Mouse (Mus musculus) limb, embryonic 14.5 days (tissue): ENCODE measurements around the gene Hibch. TPM values are rescaled to one million over a fixed set of nuclear protein-coding genes. Genes with fewer than 3 reads are reported as not detected.
"Not testable (repeated sequence)": the region's sequence is repeated elsewhere in the genome, so short reads cannot be mapped to it uniquely, and the experiment has no call there.

Experiments used
- ATAC-seq: fragments of 200-750 bp; cut with Nextera tagmentation; 2 replicates; pipeline ENCODE4 v1.8.0; 2017; ENCODE audit warnings: low read depth, moderate number of reproducible peaks, moderate TSS enrichment; ENCODE audit not compliant: low FRiP score
- DNase-seq: peaks from one replicate; pipeline ENCODE4 v3.0.0-alpha.2; 2015; ENCODE audit warnings: low spot score
- H3K27ac ChIP-seq: fragments of 300-500 bp; sonication (generic); replicated peaks from 2 replicates; pipeline ENCODE4 v1.5.1; 2014; ENCODE audit warnings: low read depth, mild to moderate bottlenecking, low read length, moderate library complexity, mixed read lengths
- H3K27me3 ChIP-seq: fragments of 300-500 bp; sonication (generic); 2 replicates; pipeline ENCODE4 v1.6.1; 2014; ENCODE audit warnings: low read length, mixed read lengths; ENCODE audit not compliant: control insufficient read depth, insufficient read depth
- H3K36me3 ChIP-seq: fragments of 300-500 bp; sonication (generic); 2 replicates; pipeline ENCODE4 v1.6.1; 2014; ENCODE audit warnings: mild to moderate bottlenecking, low read length, moderate library complexity, mixed read lengths; ENCODE audit not compliant: control insufficient read depth, insufficient read depth
- H3K4me1 ChIP-seq: fragments of 300-500 bp; sonication (generic); 2 replicates; pipeline ENCODE4 v1.6.1; 2014; ENCODE audit warnings: antibody characterized with exemption, low read length, mixed read lengths; ENCODE audit not compliant: control insufficient read depth, insufficient read depth
- H3K4me2 ChIP-seq: fragments of 300-500 bp; sonication (generic); replicated peaks from 2 replicates; pipeline ENCODE4 v1.6.1; 2014; ENCODE audit warnings: low read depth, mild to moderate bottlenecking, low read length, moderate library complexity; ENCODE audit not compliant: severe bottlenecking
- H3K4me3 ChIP-seq: fragments of 300-500 bp; sonication (generic); replicated peaks from 2 replicates; pipeline ENCODE4 v1.5.1; 2014; ENCODE audit warnings: low read length
- H3K9ac ChIP-seq: fragments of 300-500 bp; sonication (generic); 2 replicates; pipeline ENCODE4 v1.6.1; 2014; ENCODE audit warnings: mild to moderate bottlenecking, low read depth, low read length, moderate library complexity; ENCODE audit not compliant: severe bottlenecking
- H3K9me3 ChIP-seq: fragments of 300-500 bp; sonication (generic); 2 replicates; pipeline ENCODE4 v1.6.1; 2016; ENCODE audit warnings: low read length; ENCODE audit not compliant: control insufficient read depth
- POLR2A ChIP-seq: fragments of 200-500 bp; IDR thresholded peaks from 2 replicates; pipeline ENCODE4 v1.8.0; 2012; ENCODE audit warnings: inconsistent platforms, mild to moderate bottlenecking, moderate library complexity, borderline replicate concordance; ENCODE audit not compliant: insufficient read depth, insufficient read length; ENCODE audit errors: extremely low read depth
- WGBS: fragments of 180-500 bp; shearing (Covaris S2); extraction: QIAGEN DNeasy Blood & Tissue Kit; methylation state at CpG from one replicate; pipeline ENCODE4 v1.1.7; 2014; 5-methylcytosine and 5-hydroxymethylcytosine counted together
- polyA plus RNA-seq, 2 experiments: library from polyadenylated mRNA; depleted of rRNA in 1 of 2; stranded (reverse) in 1 of 2; unstranded in 1 of 2; fragments of >200 nt; fragmentation: Nextera tagmentation in 1 of 2; extraction: Ambion mirVana in 1 of 2; gene quantifications; 2 replicates each; pipeline versions ENCODE4 v1.2.1 to v1.2.3; 2012 to 2014

Gene Hibch
- polyA plus RNA-seq, 2 experiments: 20.4 to 24.4 TPM

DNA sequence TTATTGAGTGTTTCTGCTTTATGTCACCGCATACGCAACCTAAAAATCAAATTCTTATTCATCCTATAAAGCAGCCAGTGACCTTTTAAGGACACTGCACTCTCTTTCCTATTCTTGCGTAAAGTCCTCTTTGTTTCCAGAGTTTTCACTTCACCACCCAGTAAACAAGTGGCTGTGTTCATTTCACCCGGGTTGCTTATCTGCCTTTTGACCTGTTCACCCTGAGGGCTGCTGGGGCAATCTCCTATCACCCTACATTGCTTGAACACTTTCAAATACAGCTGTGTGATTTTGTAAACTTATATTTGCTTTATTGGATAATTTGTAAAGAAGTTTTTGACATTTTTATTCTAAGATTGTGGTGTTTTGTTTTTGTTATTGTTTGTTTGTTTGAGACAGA is 4.7 kb downstream of the Hibch start:
- Histone ChIP-seq H3K4me3 (no peak overlapping the region), H3K4me1 (peaks cover 5% of the 10 kb centered on the region; the same call in 1 of the 2 replicates), H3K9ac (no peak overlapping the region), H3K4me2 (no peak overlapping the region), H3K9me3 (no peaks in the 10 kb centered on the region), H3K27me3 (no peaks in the 10 kb centered on the region), H3K36me3 (no peaks in the 10 kb centered on the region), H3K27ac (no peak overlapping the region)
- no peak for TF ChIP-seq POLR2A
- ATAC-seq: no peak
- 76% methylated on average over 4 of the region's 4 CpGs for WGBS
- no peak for DNase-seq

DNA sequence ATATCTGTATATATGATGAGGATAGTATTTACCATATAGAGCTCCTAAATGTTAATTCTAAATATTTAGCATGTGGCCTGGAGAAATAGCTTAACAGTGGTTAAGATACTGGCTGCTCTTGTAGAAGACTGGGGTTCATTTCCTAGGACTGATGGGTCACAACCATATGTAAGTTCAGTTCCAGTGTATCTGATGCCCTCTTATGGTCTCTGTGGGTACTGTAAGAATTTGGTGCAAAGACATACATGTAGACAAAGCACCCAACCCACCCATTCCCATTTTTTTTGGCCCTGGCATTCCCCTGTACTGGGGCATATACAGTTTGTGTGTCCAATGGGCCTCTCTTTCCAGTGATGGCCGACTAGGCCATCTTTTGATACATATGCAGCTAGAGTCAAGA is 9.3 kb downstream of the Hibch start:
- not testable (repeated sequence) for ATAC-seq, DNase-seq
- WGBS: no CpG with 5 or more reads among the region's 1 CpGs

DNA sequence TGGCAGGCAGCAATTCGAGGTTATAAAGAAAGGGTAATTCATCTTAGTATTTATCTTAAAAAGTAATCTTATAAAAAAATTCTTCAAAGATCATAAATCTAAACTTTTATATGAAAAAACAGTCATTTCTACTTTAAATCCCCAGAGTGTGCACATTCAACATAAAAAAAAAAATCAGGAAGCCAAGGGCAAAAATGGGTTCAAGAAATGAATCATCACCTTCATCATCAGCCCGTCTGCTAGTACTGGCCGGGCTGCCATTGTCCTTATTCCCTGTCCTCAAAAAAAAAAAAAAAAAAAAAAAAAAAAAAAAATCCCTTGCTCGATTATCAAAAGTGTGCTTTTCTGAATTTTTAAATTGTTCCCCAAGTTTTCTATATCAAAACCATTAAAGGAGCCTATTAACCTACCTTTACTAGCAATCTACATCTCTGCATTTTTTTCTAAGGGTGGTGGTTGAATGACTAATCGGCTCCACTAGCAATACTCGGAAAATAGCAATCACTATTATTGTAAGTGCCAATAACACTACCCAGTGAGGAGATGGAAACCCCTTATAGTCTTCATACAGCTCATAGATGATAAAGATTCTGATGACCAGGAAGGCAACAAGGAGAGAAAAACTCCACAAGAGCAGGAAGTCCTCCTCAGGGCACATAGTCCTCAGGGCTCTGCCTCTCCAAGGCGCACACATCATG is 11.3 kb downstream of the Hibch start:
- no peak for TF ChIP-seq POLR2A
- WGBS: 84% methylated on average over 7 of the region's 7 CpGs
- Histone ChIP-seq H3K4me2 (no peak overlapping the region), H3K9ac (no peak overlapping the region), H3K4me1 (no peaks in the 10 kb centered on the region), H3K4me3 (no peak overlapping the region), H3K36me3 (0 out of 2 replicates have a peak, but pooled peaks cover 5% of the 10 kb centered on the region), H3K27me3 (no peaks in the 10 kb centered on the region), H3K27ac (no peak overlapping the region), H3K9me3 (no peaks in the 10 kb centered on the region)
- ATAC-seq (no peak), DNase-seq (no peak)

More for the DNA sequence above, 9.3 kb downstream of the Hibch start:
- not testable (repeated sequence) for H3K4me1 ChIP-seq, H3K4me3 ChIP-seq, H3K9me3 ChIP-seq, H3K27ac ChIP-seq, H3K9ac ChIP-seq, H3K4me2 ChIP-seq, H3K36me3 ChIP-seq, H3K27me3 ChIP-seq

- DNase-seq: no peak
- 96% methylated on average over 1 of the region's 1 CpGs for WGBS
- peaks cover 7% of the 10 kb centered on the region; the same call in 1 of the 2 replicates for H3K36me3 ChIP-seq
- no peak for ATAC-seq
- H3K4me3 ChIP-seq: no peak overlapping the region
- no peak for TF ChIP-seq POLR2A
- no peak overlapping the region for H3K9ac ChIP-seq
- H3K27me3 ChIP-seq: no peaks in the 10 kb centered on the region
- H3K27ac ChIP-seq: no peak overlapping the region
- no peaks in the 10 kb centered on the region for H3K9me3 ChIP-seq
- no peaks in the 10 kb centered on the region for H3K4me1 ChIP-seq
- no peak overlapping the region for H3K4me2 ChIP-seq
Observed at GRCm38 (mm10) chr1:52864220-52864619, 19.5 kb downstream of the Hibch start.

DNA sequence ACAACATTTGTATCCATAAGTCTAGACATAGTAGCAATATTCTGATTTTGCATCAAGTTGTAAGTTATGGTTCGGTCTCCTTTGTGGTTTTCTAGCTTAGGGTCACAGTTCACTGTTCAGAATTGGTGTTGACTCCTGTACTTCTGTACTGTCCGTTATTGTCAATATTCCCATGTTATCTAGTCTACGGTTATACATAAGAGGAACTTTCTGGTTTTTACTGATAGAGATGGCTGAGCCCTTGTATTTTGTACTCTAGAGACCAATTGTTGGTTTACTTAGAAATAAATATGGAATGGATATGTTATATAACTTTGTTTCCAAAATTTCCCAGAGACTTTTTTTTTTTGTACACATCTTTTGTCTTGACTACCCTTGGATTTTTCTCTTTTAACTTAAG is 21.3 kb downstream of the Hibch start:
- Histone ChIP-seq H3K4me2 (no peak overlapping the region), H3K9ac (no peak overlapping the region), H3K27ac (no peak overlapping the region), H3K36me3 (peaks cover 5% of the 10 kb centered on the region; the same call in 1 of the 2 replicates), H3K4me1 (no peaks in the 10 kb centered on the region), H3K4me3 (no peak overlapping the region), H3K27me3 (no peaks in the 10 kb centered on the region), H3K9me3 (no peaks in the 10 kb centered on the region)
- TF ChIP-seq POLR2A: no peak
- DNase-seq (no peak), ATAC-seq (no peak)
- WGBS: 93% methylated on average over 3 of the region's 3 CpGs
